In the genomic region with DNA sequence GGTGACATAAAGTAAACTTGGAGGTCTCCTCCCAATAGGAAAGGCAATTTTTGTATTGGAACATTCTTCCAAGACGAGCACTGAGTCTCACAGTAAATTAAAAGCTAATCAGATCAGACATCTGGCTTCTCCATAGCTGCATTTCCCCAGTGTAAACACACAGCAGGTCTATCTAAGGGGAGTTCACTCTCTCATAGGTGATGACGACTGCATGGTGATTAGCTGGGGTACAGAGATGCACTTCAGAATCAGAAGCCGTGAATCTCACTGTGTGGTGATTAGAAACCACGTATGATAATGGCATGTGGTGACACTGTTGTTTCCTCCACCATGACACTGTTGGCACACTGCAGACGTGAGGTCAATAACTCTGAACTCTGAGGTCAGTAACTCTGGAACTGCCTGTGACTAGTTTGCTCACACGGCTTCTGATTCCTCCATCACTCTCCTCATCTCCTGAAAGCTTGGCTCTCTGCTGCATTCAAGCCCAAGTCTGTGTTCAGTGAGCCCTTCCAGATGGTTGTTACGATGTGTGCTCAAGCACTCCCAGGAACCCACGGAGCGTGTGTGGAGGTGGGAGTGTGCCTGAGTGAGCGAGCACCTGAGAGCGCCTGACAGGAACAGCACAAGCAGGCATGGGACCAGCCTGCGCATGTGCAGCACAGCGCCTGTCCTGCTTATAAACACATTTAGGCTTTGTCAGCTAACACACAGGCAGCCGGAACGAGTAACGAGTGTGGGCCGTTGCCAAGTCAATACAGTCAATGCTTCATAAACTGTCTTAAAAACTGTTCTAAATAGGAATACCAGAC, we compare ENCODE assay signal across 13 mouse cellular contexts. TPM values are rescaled to one million over a fixed set of nuclear protein-coding genes. Genes with fewer than 3 reads are reported as not detected.
A peak's percentile ranks its signal among the peaks of the same experiment; 100 is the strongest.
DNase-seq lines count a peak whose midpoint lies in the region; ATAC-seq and TF ChIP-seq lines count a peak whose summit lies in the region.
"Had no signal": no experiment of that assay in that cellular context is flagged by ENCODE, and none has a peak within 500 bp of the region (broad histone marks: within the 10 kb centered on the region; RNA-seq: fewer than 3 reads in every experiment).

No protein-coding gene starts in this region.

- H3K27ac ChIP-seq in layer of hippocampus, adult 2 months = peak overlapping the region; percentile 24; the same call in 1 of the 2 replicates
- peak overlapping the region; percentile 19; the same call in 1 of the 2 replicates for H3K27ac ChIP-seq in liver, embryonic 15.5 days (replicated peaks)
- H3K27ac ChIP-seq: forebrain, embryonic 15.5 days; limb, embryonic 13.5 days had no signal

- no peaks in the 10 kb centered on the region for H3K9me3 ChIP-seq in liver, embryonic 15.5 days (replicated peaks)
- H3K9me3 ChIP-seq: forebrain, embryonic 15.5 days; limb, embryonic 13.5 days had no signal

- H3K36me3 ChIP-seq in liver, embryonic 15.5 days (replicated peaks) = peaks cover 64% of the 10 kb centered on the region

- H3K9ac ChIP-seq in liver, embryonic 15.5 days = no peak overlapping the region
- H3K9ac ChIP-seq: forebrain, embryonic 15.5 days; limb, embryonic 13.5 days had no signal

- no peak overlapping the region for H3K4me2 ChIP-seq in liver, embryonic 15.5 days
- H3K4me2 ChIP-seq: forebrain, embryonic 15.5 days; limb, embryonic 13.5 days had no signal

- peaks cover 27% of the 10 kb centered on the region for H3K4me1 ChIP-seq in liver, embryonic 15.5 days (replicated peaks)
- H3K4me1 ChIP-seq: forebrain, embryonic 15.5 days; limb, embryonic 13.5 days had no signal

- no peak for TF ChIP-seq CTCF in layer of hippocampus, adult 2 months (conservative IDR thresholded peaks at IDR 0.05)

- DNase-seq in layer of hippocampus, adult 2 months (ENCODE audit: low spot score in 2 of 2) = peak; percentile 36 to 39
- DNase-seq in layer of hippocampus, adult 9-10 months (ENCODE audit: low spot score) = no peak
- DNase-seq in kidney, postnatal 25 days = peak; percentile 47 to 80
- peak; percentile 19 for DNase-seq in right cerebral cortex, postnatal 14 days
- no peak for DNase-seq in embryo, embryonic 10.5 days (ENCODE audit: low spot score)
- DNase-seq in thymus, postnatal 14 days = no peak
- no peak for DNase-seq in ovary, adult 18-20 months (ENCODE audit: low spot score)
- DNase-seq: adrenal gland, adult 2 months; heart, postnatal 36 days; spleen, adult 18-20 months had no signal

- H3K27me3 ChIP-seq in liver, embryonic 15.5 days = no peaks in the 10 kb centered on the region
- H3K27me3 ChIP-seq: forebrain, embryonic 15.5 days; limb, embryonic 13.5 days had no signal

- 68% methylated on average over 17 of the region's 17 CpGs for WGBS in liver, embryonic 15.5 days (ENCODE audit: insufficient replicate concordance)

- H3K4me3 ChIP-seq in layer of hippocampus, adult 2 months = no peak overlapping the region
- no peak overlapping the region for H3K4me3 ChIP-seq in liver, embryonic 15.5 days (replicated peaks)
- H3K4me3 ChIP-seq: forebrain, embryonic 15.5 days; limb, embryonic 13.5 days had no signal

- ATAC-seq in liver, embryonic 15.5 days (ENCODE audit: insufficient read depth) = 0 out of 2 replicates have a peak, but pooled peaks have one; percentile 7
- ATAC-seq: forebrain, embryonic 15.5 days had no signal

RNA-seq across cellular contexts. Expression of a gene that starts 35.2 kb away (rescaled TPM):
- 10 to 100 TPM; 40.9 to 44.5 TPM for total RNA-seq in layer of hippocampus, adult 2 months (2021)
- polyA plus RNA-seq in liver, embryonic 15.5 days (2015; fragmentation: Nextera tagmentation; extraction: Ambion mirVana) = 28.3 and 33.6 TPM in 2 replicates

Comparison
In these comparisons a context has a peak if more than half of its experiments do, and no peak if none do; other contexts are left out.
1. DNase-seq: peak in layer of hippocampus, adult 2 months (2 of 2), kidney, postnatal 25 days (2 of 2) and right cerebral cortex, postnatal 14 days (single experiment); none in layer of hippocampus, adult 9-10 months (single experiment), embryo, embryonic 10.5 days (single experiment), thymus, postnatal 14 days (single experiment) and ovary, adult 18-20 months (single experiment).